Mouse (Mus musculus): Measurements from ENCODE around the gene Adcy1.
"Not testable (repeated sequence)": the region's sequence is repeated elsewhere in the genome, so short reads cannot be mapped to it uniquely, and the experiment has no call there.

DNA sequence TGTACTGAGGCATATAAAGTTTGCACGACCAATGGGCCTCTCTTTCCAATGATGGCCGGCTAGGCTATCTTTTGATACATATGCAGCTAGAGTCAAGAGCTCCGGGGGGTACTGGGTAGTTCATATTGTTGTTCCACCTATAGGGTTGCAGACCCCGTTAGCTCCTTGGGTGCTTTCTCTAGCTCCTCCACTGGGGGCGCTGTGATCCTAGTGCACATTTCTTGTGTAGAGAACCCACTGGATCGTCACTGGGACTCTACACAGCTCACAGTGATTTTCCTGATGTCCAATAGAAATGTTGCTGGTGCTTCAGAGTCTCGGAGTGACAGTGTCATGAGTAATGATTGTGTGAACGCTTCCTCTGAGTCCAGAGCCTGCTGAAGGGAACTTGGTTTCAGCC is 158.5 kb downstream of the Adcy1 start:
- peak; percentile 42 for TF ChIP-seq CTCF (conservative IDR thresholded peaks at IDR 0.05; ENCODE audit: low read length)
- TF ChIP-seq NANOG, POU5F1 (IDR thresholded peaks at IDR 0.05; ENCODE audit: borderline replicate concordance, low read length): not testable (repeated sequence)

All from E14TG2a.4 (cell line).